Mouse (Mus musculus): Measurements from ENCODE around the gene Crebl2. TPM values are rescaled to one million over a fixed set of nuclear protein-coding genes. Genes with fewer than 3 reads are reported as not detected.

The Crebl2 gene
- total and polyA plus RNA-seq, 3 experiments = 1.5 to 3.7 TPM; not detected in 1

- no peak for TF ChIP-seq HCFC1 (IDR thresholded peaks at IDR 0.05; ENCODE audit: low read depth, low read length)
- no peak for TF ChIP-seq JUND (IDR thresholded peaks at IDR 0.05; ENCODE audit: low read depth, low read length)
- TF ChIP-seq UBTF (IDR thresholded peaks at IDR 0.05; ENCODE audit: borderline replicate concordance, insufficient read depth, low read depth, low read length) = no peak
- no peak for TF ChIP-seq CTCF (IDR thresholded peaks at IDR 0.05 in 2 of 3, conservative IDR thresholded peaks at IDR 0.05 in 1 of 3; ENCODE audit: control insufficient read depth in 1 of 3, insufficient read depth in 1 of 3, low read depth in 2 of 3, low read length in 3 of 3, poor library complexity in 1 of 3, severe bottlenecking in 1 of 3)
- TF ChIP-seq MYB (IDR thresholded peaks at IDR 0.05; ENCODE audit: low read depth, low read length) = no peak
- TF ChIP-seq POLR2AphosphoS2 (IDR thresholded peaks at IDR 0.05; ENCODE audit: low read length) = no peak
- no peak for TF ChIP-seq MAZ (IDR thresholded peaks at IDR 0.05; ENCODE audit: low read depth, low read length)
- TF ChIP-seq KAT2A (conservative IDR thresholded peaks at IDR 0.05; ENCODE audit: low read depth, low read length) = no peak
- no peak for TF ChIP-seq TCF12 (IDR thresholded peaks at IDR 0.05; ENCODE audit: low read depth, low read length)
- no peak for TF ChIP-seq POLR2A (IDR thresholded peaks at IDR 0.05; ENCODE audit: control insufficient read depth in 1 of 2, insufficient read depth in 1 of 2, low read depth in 1 of 2, low read length in 2 of 2, poor library complexity in 1 of 2)
- no peak for TF ChIP-seq USF2 (IDR thresholded peaks at IDR 0.05; ENCODE audit: borderline replicate concordance in 1 of 2, insufficient read depth in 1 of 2, low read depth in 1 of 2, low read length in 2 of 2)
- TF ChIP-seq ETS1 (IDR thresholded peaks at IDR 0.05; ENCODE audit: low read depth, low read length) = no peak
- no peak for TF ChIP-seq RAD21 (IDR thresholded peaks at IDR 0.05; ENCODE audit: low read depth, low read length)
- no peak for TF ChIP-seq RCOR1 (IDR thresholded peaks at IDR 0.05; ENCODE audit: low read depth, low read length)
- no peak for TF ChIP-seq SMC3 (IDR thresholded peaks at IDR 0.05; ENCODE audit: low read depth, low read length)
- no peak for TF ChIP-seq MAFK (IDR thresholded peaks at IDR 0.05; ENCODE audit: borderline replicate concordance, low read depth, low read length)
- TF ChIP-seq NRF1 (IDR thresholded peaks at IDR 0.05; ENCODE audit: insufficient read depth, low read depth, low read length, poor library complexity, severe bottlenecking) = no peak
- TF ChIP-seq MXI1 (IDR thresholded peaks at IDR 0.05; ENCODE audit: low read depth, low read length) = no peak
- no peak overlapping the region for H3K27ac ChIP-seq (ENCODE audit: control insufficient read depth, low read depth, low read length)
- H3K9me3 ChIP-seq (replicated peaks; ENCODE audit: insufficient read depth, low read length) = no peaks in the 10 kb centered on the region
- no peaks in the 10 kb centered on the region for H3K27me3 ChIP-seq (ENCODE audit: control insufficient read depth in 1 of 2, insufficient read depth in 2 of 2, low read length in 2 of 2)
- DNase-seq (ENCODE audit: low read depth, low spot score) = no peak
- no peak overlapping the region for H3K9ac ChIP-seq (ENCODE audit: control insufficient read depth, low read depth, low read length, poor library complexity, severe bottlenecking)
- no peak overlapping the region for H3K4me3 ChIP-seq (ENCODE audit: control insufficient read depth in 1 of 2, insufficient read depth in 1 of 2, low read depth in 2 of 2, low read length in 2 of 2)
- peaks cover 0 to 3% of the 10 kb centered on the region in 2 experiments; a peak in 2 of 4 replicates for H3K36me3 ChIP-seq (ENCODE audit: control insufficient read depth in 1 of 2, insufficient read depth in 2 of 2, low read length in 2 of 2)
- peaks cover 2 to 4% of the 10 kb centered on the region in 2 experiments; a peak in 2 of 4 replicates for H3K4me1 ChIP-seq (ENCODE audit: control insufficient read depth in 1 of 2, insufficient read depth in 2 of 2, low read length in 2 of 2)
- H3K79me2 ChIP-seq (ENCODE audit: control insufficient read depth, insufficient read depth, low read length, poor library complexity) = no peaks in the 10 kb centered on the region
These were observed 58.6 kb downstream of the Crebl2 start for GRCm38 (mm10) chr6:134888563-134889017.

GRCm38 (mm10) chr6:134889763-134890162, 59.8 kb downstream of the Crebl2 start:
- no peak for TF ChIP-seq SIN3A (IDR thresholded peaks at IDR 0.05; ENCODE audit: low read length)
- TF ChIP-seq ELF1 (IDR thresholded peaks at IDR 0.05; ENCODE audit: low read depth, low read length) = no peak
- TF ChIP-seq USF2 (IDR thresholded peaks at IDR 0.05; ENCODE audit: borderline replicate concordance in 1 of 2, insufficient read depth in 1 of 2, low read depth in 1 of 2, low read length in 2 of 2) = no peak
- no peak for TF ChIP-seq MYB (IDR thresholded peaks at IDR 0.05; ENCODE audit: low read depth, low read length)
- TF ChIP-seq HCFC1 (IDR thresholded peaks at IDR 0.05; ENCODE audit: low read depth, low read length) = no peak
- no peak for TF ChIP-seq MAZ (IDR thresholded peaks at IDR 0.05; ENCODE audit: low read depth, low read length)
- no peak for TF ChIP-seq RCOR1 (IDR thresholded peaks at IDR 0.05; ENCODE audit: low read depth, low read length)
- no peak for TF ChIP-seq MAX (IDR thresholded peaks at IDR 0.05; ENCODE audit: low read length)
- TF ChIP-seq CHD2 (IDR thresholded peaks at IDR 0.05; ENCODE audit: low read length) = no peak
- TF ChIP-seq EP300 (IDR thresholded peaks at IDR 0.05; ENCODE audit: low read depth in 1 of 2, low read length in 2 of 2) = no peak
- TF ChIP-seq SMC3 (IDR thresholded peaks at IDR 0.05; ENCODE audit: low read depth, low read length) = no peak
- TF ChIP-seq TAL1 (IDR thresholded peaks at IDR 0.05; ENCODE audit: low read length) = no peak
- no peak for TF ChIP-seq E2F4 (IDR thresholded peaks at IDR 0.05; ENCODE audit: borderline replicate concordance, low read depth, low read length)
- no peak for TF ChIP-seq GABPA (IDR thresholded peaks at IDR 0.05; ENCODE audit: low read depth, low read length)
- TF ChIP-seq BHLHE40 (IDR thresholded peaks at IDR 0.05; ENCODE audit: borderline replicate concordance, low read depth, low read length) = no peak
- TF ChIP-seq TBP (IDR thresholded peaks at IDR 0.05; ENCODE audit: low read depth, low read length) = no peak
- TF ChIP-seq POLR2A (IDR thresholded peaks at IDR 0.05; ENCODE audit: control insufficient read depth in 1 of 2, insufficient read depth in 1 of 2, low read depth in 1 of 2, low read length in 2 of 2, poor library complexity in 1 of 2) = no peak
- no peak for TF ChIP-seq ETS1 (IDR thresholded peaks at IDR 0.05; ENCODE audit: low read depth, low read length)
- peaks cover 2 to 4% of the 10 kb centered on the region in 2 experiments; a peak in 2 of 4 replicates for H3K4me1 ChIP-seq (ENCODE audit: control insufficient read depth in 1 of 2, insufficient read depth in 2 of 2, low read length in 2 of 2)
- H3K79me2 ChIP-seq (ENCODE audit: control insufficient read depth, insufficient read depth, low read length, poor library complexity) = no peaks in the 10 kb centered on the region
- H3K27ac ChIP-seq (ENCODE audit: control insufficient read depth, low read depth, low read length) = no peak overlapping the region
- H3K4me3 ChIP-seq (ENCODE audit: control insufficient read depth in 1 of 2, insufficient read depth in 1 of 2, low read depth in 2 of 2, low read length in 2 of 2) = no peak overlapping the region
- DNase-seq (ENCODE audit: low read depth, low spot score) = no peak
- no peak overlapping the region for H3K9ac ChIP-seq (ENCODE audit: control insufficient read depth, low read depth, low read length, poor library complexity, severe bottlenecking)
- no peaks in the 10 kb centered on the region for H3K9me3 ChIP-seq (replicated peaks; ENCODE audit: insufficient read depth, low read length)
- no peaks in the 10 kb centered on the region for H3K27me3 ChIP-seq (ENCODE audit: control insufficient read depth in 1 of 2, insufficient read depth in 2 of 2, low read length in 2 of 2)
- peaks cover 0 to 3% of the 10 kb centered on the region in 2 experiments; a peak in 2 of 4 replicates for H3K36me3 ChIP-seq (ENCODE audit: control insufficient read depth in 1 of 2, insufficient read depth in 2 of 2, low read length in 2 of 2)
